Mouse (Mus musculus) forebrain, embryonic 12.5 days (tissue): ENCODE measurements around the gene Znrf4. TPM values are rescaled to one million over a fixed set of nuclear protein-coding genes. Genes with fewer than 3 reads are reported as not detected.

Experiments used
- ATAC-seq: fragments of 200-750 bp; cut with Nextera tagmentation; 2 replicates; pipeline ENCODE4 v1.8.0; 2017; ENCODE audit warnings: moderate TSS enrichment; ENCODE audit not compliant: low FRiP score
- H3K27ac ChIP-seq: fragments of 300-500 bp; sonication (generic); 2 replicates; pipeline ENCODE4 v1.5.1; 2016; ENCODE audit warnings: mild to moderate bottlenecking
- H3K27me3 ChIP-seq: fragments of 300-500 bp; sonication (generic); 2 replicates; pipeline ENCODE4 v1.6.1; 2016; ENCODE audit warnings: mild to moderate bottlenecking
- H3K36me3 ChIP-seq: fragments of 300-500 bp; sonication (generic); replicated peaks from 2 replicates; pipeline ENCODE4 v1.6.1; 2016; ENCODE audit warnings: mild to moderate bottlenecking
- H3K4me1 ChIP-seq: fragments of 300-500 bp; sonication (generic); 2 replicates; pipeline ENCODE4 v1.6.1; 2016
- H3K4me2 ChIP-seq: fragments of 300-500 bp; sonication (generic); 2 replicates; pipeline ENCODE4 v1.6.1; 2016; ENCODE audit warnings: mild to moderate bottlenecking, moderate library complexity
- H3K4me3 ChIP-seq: fragments of 300-500 bp; sonication (generic); replicated peaks from 2 replicates; pipeline ENCODE4 v1.5.1; 2016; ENCODE audit warnings: mild to moderate bottlenecking
- H3K9ac ChIP-seq: fragments of 300-500 bp; sonication (generic); 2 replicates; pipeline ENCODE4 v1.6.1; 2016; ENCODE audit warnings: mild to moderate bottlenecking
- H3K9me3 ChIP-seq: fragments of 300-500 bp; sonication (generic); 2 replicates; pipeline ENCODE4 v1.6.1; 2016
- WGBS: fragments of 180-500 bp; shearing (Covaris S2); methylation state at CpG from one replicate; pipeline ENCODE4 v1.1.7; 2016; 5-methylcytosine and 5-hydroxymethylcytosine counted together
- polyA plus RNA-seq: library from polyadenylated mRNA; unstranded; fragments of >200 nt; fragmentation: Nextera tagmentation; extraction: Ambion mirVana; gene quantifications from 2 replicates; pipeline ENCODE4 v1.2.1, GENCODE M21; 2016

The Znrf4 gene
- polyA plus RNA-seq, 1 experiment from 2014 or later: not detected

DNA sequence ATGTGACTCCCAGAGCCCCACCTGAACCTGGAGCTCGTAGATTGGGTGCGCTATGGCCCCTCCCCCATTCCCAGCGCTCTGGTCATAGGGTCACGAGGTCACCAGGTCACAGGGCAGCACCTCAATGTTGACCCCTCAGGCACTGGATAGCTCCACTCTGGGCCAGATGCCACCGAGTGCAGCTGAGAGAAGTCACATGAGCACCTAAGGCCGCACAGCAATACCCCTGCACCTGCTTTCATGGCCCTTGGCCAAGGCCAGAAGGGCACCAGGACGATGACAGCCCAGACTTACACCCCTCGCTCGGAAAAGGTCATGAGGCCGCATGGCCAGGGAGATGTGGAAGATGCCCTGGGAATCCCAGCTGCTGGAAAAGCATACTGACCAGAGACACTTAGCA, 41.7 kb downstream of the Znrf4 start:
- 22% methylated on average over 10 of the region's 10 CpGs for WGBS

DNA sequence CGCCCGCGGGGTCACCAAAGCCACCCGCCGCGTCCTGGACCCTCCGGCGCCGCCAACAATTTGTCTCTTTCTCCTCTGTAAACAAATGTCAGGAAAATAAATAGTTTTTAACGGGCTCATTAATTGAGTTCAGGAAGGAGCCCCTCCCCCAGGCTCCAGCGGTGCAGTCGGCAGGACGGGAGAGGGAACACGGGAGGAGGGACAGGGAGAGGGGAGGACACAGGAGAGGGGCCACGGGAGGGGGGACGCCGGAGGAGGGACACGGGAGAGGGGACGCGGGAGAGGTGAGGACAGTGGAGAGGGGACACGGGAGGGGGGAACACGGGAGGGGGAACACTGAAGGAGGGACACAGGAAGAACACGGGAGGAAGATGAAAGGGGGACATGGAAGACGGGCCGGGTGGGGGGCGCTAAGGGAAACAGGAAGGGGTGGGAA, 42.2 kb downstream of the Znrf4 start:
- H3K9ac ChIP-seq: peak overlapping the region; percentile 57
- no peaks in the 10 kb centered on the region for H3K9me3 ChIP-seq
- H3K4me1 ChIP-seq: peaks cover 99% of the 10 kb centered on the region
- 3% methylated on average over 25 of the region's 26 CpGs for WGBS
- peak overlapping the region; percentile 97 for H3K27ac ChIP-seq
- peaks cover 17% of the 10 kb centered on the region; the same call in 1 of the 2 replicates for H3K27me3 ChIP-seq
- H3K4me2 ChIP-seq: peak overlapping the region; percentile 53
- peak overlapping the region; percentile 27 for H3K4me3 ChIP-seq
- peaks cover 12% of the 10 kb centered on the region for H3K36me3 ChIP-seq
- ATAC-seq: no peak

More for the DNA sequence above, 41.7 kb downstream of the Znrf4 start:
- peak overlapping the region; percentile 53 for H3K4me2 ChIP-seq
- peak overlapping the region; percentile 97 for H3K27ac ChIP-seq
- H3K27me3 ChIP-seq: peaks cover 17% of the 10 kb centered on the region; the same call in 1 of the 2 replicates
- peak overlapping the region; percentile 27 for H3K4me3 ChIP-seq
- H3K4me1 ChIP-seq: peaks cover 97% of the 10 kb centered on the region
- H3K9ac ChIP-seq: peak overlapping the region; percentile 57
- peaks cover 12% of the 10 kb centered on the region for H3K36me3 ChIP-seq
- no peaks in the 10 kb centered on the region for H3K9me3 ChIP-seq
- no peak for ATAC-seq

DNA sequence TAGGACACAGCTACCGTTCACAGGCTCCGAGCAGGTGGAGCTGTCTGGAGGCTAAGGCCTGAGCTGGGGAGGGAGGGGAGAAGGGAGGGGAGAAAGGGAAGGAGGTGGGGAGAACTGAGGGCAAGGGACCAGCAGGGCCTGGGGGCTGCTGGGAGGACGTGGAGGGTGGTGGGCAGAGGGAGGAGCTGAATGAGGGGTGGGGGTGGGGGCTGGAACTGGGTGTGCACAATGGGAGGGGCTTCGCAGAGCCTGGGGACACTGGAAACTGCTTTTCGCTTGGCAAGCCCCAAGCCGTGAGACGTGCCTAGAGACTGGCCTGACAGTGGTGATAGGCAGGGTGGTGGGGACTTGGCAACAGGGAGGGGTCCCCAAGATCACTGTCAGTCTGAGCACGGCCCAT, 43.0 kb downstream of the Znrf4 start:
- Histone ChIP-seq H3K4me2 (peak overlapping the region; percentile 53), H3K4me1 (peaks cover 100% of the 10 kb centered on the region), H3K36me3 (peaks cover 12% of the 10 kb centered on the region), H3K27ac (peak overlapping the region; percentile 97), H3K9me3 (no peaks in the 10 kb centered on the region), H3K4me3 (peak overlapping the region; percentile 27), H3K27me3 (peaks cover 17% of the 10 kb centered on the region; the same call in 1 of the 2 replicates), H3K9ac (peak overlapping the region; percentile 57; the same call in 1 of the 2 replicates)
- no peak; the same call in 1 of the 2 replicates for ATAC-seq
- 20% methylated on average over 8 of the region's 8 CpGs for WGBS

DNA sequence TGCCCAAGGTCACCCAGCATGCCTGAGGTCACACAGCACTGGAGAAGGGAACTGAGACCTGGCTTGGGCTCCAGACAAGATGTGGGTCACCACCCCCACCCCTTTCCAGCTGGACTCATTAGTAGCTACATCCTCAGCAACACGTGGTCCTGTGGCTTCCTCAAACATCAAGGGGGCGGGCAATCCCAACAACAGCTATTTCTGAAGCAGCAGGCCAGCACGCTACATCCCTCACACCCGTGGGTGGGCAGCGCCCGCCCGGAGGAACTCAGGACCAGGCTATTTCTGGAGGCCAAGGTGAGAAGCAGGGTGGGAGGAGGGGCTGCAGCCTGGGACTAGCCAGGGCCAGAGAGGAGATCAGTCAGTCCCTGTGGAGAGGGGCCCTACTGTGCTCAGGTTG, 43.4 kb downstream of the Znrf4 start:
- H3K27ac ChIP-seq: peak overlapping the region; percentile 97
- ATAC-seq: no peak
- H3K36me3 ChIP-seq: peaks cover 12% of the 10 kb centered on the region
- peak overlapping the region; percentile 53 for H3K4me2 ChIP-seq
- peaks cover 15% of the 10 kb centered on the region; the same call in 1 of the 2 replicates for H3K27me3 ChIP-seq
- peak overlapping the region; percentile 57; the same call in 1 of the 2 replicates for H3K9ac ChIP-seq
- H3K4me3 ChIP-seq: no peak overlapping the region
- H3K4me1 ChIP-seq: peaks cover 100% of the 10 kb centered on the region
- no peaks in the 10 kb centered on the region for H3K9me3 ChIP-seq
- WGBS: 73% methylated on average over 7 of the region's 7 CpGs

DNA sequence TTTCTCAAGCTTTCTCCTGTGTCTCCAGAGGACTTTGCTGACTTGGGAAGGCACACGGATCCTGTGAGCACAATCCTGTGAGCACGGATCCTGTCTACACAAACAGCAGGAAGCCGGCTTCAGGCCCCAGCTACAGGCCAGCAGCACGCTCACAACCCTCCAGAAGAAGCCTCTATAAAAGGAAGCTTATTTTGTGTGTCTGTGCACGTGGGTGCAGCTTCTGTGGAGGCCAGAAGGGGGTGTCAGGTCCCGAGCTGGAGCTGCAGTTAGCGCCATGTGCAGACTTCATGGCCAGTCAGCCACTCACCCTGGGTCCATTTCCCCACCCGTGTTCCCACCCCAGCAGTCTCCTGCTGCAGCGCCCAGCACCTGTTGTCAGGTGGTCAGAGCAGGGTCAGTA, 43.9 kb downstream of the Znrf4 start:
- H3K4me3 ChIP-seq: 0 out of 2 replicates have a peak overlapping the region, but pooled peaks have one; percentile 1
- H3K27me3 ChIP-seq: peaks cover 13% of the 10 kb centered on the region; the same call in 1 of the 2 replicates
- H3K9ac ChIP-seq: no peak overlapping the region
- peaks cover 12% of the 10 kb centered on the region for H3K36me3 ChIP-seq
- H3K4me1 ChIP-seq: peaks cover 100% of the 10 kb centered on the region
- 93% methylated on average over 9 of the region's 9 CpGs for WGBS
- H3K4me2 ChIP-seq: peak overlapping the region; percentile 53; the same call in 1 of the 2 replicates
- H3K9me3 ChIP-seq: no peaks in the 10 kb centered on the region
- ATAC-seq: no peak
- H3K27ac ChIP-seq: peak overlapping the region; percentile 97

DNA sequence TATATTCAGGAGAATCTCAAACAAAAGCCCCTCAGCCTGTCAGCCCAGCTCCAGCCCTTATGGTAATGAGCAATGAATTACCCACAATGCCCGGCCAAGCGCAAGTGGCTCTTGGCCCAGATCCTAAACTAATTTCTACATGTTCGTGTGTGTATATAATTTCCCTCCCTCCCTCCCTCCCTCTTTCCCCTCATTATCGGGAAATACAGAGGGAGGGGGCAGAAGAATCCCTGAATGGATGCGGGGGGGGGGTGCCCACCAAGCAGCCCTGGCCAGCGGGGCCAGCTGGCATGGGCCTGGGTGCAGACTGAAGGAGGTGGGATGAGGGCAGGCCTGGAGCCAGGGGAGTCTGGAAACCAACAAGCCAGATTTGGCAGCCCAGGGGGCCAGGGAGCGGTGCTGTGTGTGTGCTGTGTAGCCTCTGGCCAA, 44.8 kb downstream of the Znrf4 start:
- Histone ChIP-seq H3K4me2 (peak overlapping the region; percentile 53), H3K4me3 (no peak overlapping the region)

DNA sequence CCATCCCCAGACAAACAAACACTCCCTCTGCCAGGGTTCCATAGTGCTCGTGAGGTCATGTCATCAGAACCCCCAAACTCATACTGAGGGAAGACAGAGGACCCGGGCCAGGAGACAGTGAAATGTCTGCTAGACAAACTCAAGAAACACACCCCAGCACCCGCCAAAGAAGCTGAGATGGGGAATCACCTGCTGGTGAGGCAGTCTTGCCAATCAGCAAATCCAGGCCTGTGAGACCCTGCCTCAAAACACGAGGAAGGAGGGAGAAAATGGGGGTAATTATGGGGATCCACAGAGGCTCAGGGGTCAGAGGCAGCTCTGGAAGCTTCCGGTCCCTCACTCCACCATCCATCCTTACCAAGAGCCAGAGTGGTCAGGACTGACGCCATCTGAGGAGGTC, 45.5 kb downstream of the Znrf4 start:
- peak overlapping the region; percentile 97 for H3K27ac ChIP-seq
- peaks cover 94% of the 10 kb centered on the region for H3K4me1 ChIP-seq
- peaks cover 12% of the 10 kb centered on the region for H3K36me3 ChIP-seq
- 69% methylated on average over 6 of the region's 6 CpGs for WGBS
- no peak overlapping the region for H3K4me3 ChIP-seq
- peak overlapping the region; percentile 29; the same call in 1 of the 2 replicates for H3K9ac ChIP-seq
- H3K4me2 ChIP-seq: peak overlapping the region; percentile 53
- H3K27me3 ChIP-seq: peaks cover 3% of the 10 kb centered on the region; the same call in 1 of the 2 replicates
- no peaks in the 10 kb centered on the region for H3K9me3 ChIP-seq
- no peak for ATAC-seq

More for the DNA sequence above, 44.8 kb downstream of the Znrf4 start:
- WGBS: 17% methylated on average over 7 of the region's 7 CpGs
- Histone ChIP-seq H3K27ac (peak overlapping the region; percentile 97), H3K27me3 (peaks cover 8% of the 10 kb centered on the region; the same call in 1 of the 2 replicates), H3K36me3 (peaks cover 12% of the 10 kb centered on the region), H3K9ac (peak overlapping the region; percentile 49), H3K9me3 (no peaks in the 10 kb centered on the region), H3K4me1 (peaks cover 99% of the 10 kb centered on the region)
- ATAC-seq: peak; percentile 67

DNA sequence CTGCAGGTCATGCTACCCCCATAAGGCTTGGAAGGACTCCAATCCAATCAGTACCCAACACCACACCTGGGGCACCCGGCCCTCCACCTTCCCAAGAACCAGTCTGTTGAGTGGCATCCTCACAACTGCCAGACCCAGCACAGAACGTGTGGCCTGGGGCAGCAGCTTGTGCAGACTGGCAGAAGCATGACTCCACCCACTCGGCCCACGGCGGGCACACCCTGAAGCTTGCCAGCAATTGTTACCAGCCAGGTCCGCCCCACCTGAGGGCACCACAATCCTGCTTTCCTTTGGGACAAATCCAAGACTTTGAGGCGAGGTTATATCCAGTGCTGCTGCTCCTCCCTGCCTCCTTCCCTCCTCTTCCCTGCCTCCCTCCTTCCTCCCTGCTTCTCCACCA, 47.4 kb downstream of the Znrf4 start:
- Histone ChIP-seq H3K4me2 (no peak overlapping the region), H3K36me3 (peaks cover 12% of the 10 kb centered on the region), H3K4me1 (peaks cover 94% of the 10 kb centered on the region), H3K4me3 (no peak overlapping the region), H3K9ac (0 out of 2 replicates have a peak overlapping the region, but pooled peaks have one; percentile 5), H3K27me3 (no peaks in the 10 kb centered on the region), H3K9me3 (no peaks in the 10 kb centered on the region), H3K27ac (peak overlapping the region; percentile 26; the same call in 1 of the 2 replicates)
- ATAC-seq: no peak
- WGBS: 85% methylated on average over 7 of the region's 7 CpGs

DNA sequence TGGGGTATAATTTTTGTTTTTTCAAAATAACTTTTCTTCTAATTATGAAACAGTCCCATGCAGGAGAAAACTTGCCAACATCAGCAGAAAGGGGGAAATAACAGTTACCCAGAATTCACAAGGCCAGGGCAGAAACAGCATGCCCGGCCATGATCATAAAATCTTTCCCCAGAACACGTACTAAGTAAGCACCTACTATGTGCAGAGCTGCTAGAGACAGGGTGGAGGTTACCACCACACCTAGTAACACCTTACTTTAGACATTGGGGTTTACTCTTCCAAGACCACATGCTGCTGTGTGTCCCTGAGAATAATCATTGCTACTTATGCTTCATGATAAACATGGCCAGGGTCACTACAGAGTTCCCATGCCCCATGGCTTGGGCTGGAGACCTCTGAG, 47.9 kb downstream of the Znrf4 start:
- ATAC-seq: no peak
- Histone ChIP-seq H3K9me3 (no peaks in the 10 kb centered on the region), H3K27ac (no peak overlapping the region), H3K36me3 (peaks cover 12% of the 10 kb centered on the region), H3K4me3 (no peak overlapping the region), H3K9ac (no peak overlapping the region), H3K4me2 (no peak overlapping the region), H3K4me1 (peaks cover 94% of the 10 kb centered on the region), H3K27me3 (no peaks in the 10 kb centered on the region)
- 92% methylated on average over 2 of the region's 2 CpGs for WGBS

DNA sequence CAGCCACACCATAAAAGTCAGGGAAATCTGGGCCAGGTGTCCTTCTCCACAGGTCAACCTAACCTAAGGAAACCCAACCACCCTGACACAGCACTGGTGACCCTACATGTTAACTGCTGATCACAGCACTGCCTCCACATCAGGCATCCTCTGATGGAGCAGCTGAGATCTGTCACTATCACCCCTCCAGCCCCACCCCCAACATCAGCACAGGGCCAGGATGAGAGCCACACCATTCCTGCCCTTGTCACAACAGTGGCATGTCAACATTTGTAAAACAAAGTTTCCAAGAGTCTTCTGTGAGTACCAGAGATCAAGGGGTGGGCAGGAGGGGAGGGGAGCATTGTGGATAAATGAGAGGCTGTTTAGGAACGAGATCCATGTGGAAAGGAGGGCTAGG, 48.7 kb downstream of the Znrf4 start:
- peak overlapping the region; percentile 96 for H3K27ac ChIP-seq
- no peak for ATAC-seq
- H3K36me3 ChIP-seq: peaks cover 6% of the 10 kb centered on the region
- peaks cover 94% of the 10 kb centered on the region for H3K4me1 ChIP-seq
- H3K9ac ChIP-seq: peak overlapping the region; percentile 9; the same call in 1 of the 2 replicates
- no peaks in the 10 kb centered on the region for H3K27me3 ChIP-seq
- no peak overlapping the region for H3K4me3 ChIP-seq
- 43% methylated on average over 1 of the region's 1 CpGs for WGBS
- H3K9me3 ChIP-seq: no peaks in the 10 kb centered on the region
- H3K4me2 ChIP-seq: peak overlapping the region; percentile 89

DNA sequence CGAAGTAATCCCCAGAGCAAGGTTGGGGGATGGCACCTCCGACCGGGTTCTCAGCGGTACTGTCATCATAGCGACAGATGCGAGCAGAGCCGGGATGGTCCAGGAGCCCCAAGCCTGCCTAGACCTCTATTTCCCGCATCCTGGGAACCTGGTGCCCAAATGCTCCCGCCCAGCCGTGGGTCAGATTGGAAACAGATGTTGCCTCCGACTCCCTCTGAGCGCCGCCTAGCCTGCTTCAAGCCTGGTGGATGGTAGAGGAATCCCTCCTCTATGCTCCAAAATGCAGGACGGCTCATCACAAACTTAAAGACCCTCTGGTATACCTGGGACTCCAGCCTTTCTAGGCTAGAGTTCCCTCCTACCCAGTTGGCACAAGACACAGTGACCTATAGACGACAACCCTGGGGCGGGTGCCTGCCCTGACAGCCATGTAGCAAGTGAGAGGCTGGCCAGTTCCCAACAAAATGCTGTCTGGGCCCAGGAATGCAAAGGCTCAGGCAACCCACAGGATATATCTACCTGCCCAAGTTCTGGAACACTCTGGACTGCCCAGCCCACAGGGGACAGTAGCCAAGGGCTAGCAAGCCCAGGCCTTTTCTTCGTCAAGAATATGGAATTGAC, 49.3 kb downstream of the Znrf4 start:
- WGBS: 4% methylated on average over 17 of the region's 17 CpGs
- H3K9me3 ChIP-seq: no peaks in the 10 kb centered on the region
- peak overlapping the region; percentile 59 for H3K4me3 ChIP-seq
- ATAC-seq: no peak
- peak overlapping the region; percentile 89 for H3K4me2 ChIP-seq
- peak overlapping the region; percentile 9 for H3K9ac ChIP-seq
- peak overlapping the region; percentile 96 for H3K27ac ChIP-seq
- H3K27me3 ChIP-seq: no peaks in the 10 kb centered on the region
- H3K36me3 ChIP-seq: peaks cover 7% of the 10 kb centered on the region
- H3K4me1 ChIP-seq: peaks cover 89% of the 10 kb centered on the region

DNA sequence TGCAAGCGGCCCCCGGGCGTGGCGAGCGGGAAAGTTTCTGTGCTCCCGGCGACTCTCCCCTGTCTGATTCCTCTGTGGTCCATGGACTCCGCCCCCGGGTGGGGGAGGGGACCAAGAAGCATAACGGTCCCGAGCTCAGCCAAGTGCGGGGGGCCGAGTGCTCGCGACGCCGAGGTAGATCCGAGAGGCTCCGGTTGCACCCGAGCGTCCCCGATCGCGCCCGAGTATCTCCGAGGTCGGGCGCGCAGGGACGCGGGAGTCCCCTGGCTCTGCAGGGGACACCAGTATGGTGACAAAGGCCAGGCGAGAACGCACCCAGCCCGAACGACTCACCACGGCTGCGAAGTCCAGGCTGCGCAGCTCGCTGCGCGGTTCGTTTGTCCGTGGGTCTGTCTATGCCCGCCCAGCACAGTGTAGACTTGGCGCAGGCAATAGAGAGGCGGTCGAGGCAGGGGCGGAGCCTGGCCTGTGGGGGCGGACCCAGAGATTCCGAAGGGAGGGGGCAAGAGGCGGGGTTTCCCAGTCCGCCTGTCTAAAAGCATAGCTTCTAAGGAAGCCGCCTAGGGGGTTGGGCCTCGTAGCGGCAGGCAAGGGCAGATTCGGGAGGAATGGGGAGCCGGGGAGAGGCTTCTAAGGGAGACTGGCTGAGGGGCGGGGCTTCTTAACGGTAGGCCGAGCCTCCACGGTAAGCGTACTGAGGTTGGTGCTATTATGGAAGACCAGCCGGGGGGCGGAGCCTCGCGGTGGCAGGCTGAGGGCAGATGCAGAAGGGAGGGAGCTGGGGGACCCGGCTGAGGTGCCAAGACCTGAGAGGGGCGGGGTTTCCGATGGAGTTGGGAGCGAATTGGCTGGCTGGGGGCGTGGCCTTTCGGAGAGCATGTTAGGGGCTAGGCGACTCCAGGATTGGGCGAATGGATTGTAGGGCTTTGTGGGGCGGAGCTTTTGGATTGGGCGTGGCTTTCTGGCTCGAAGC, 50.2 kb downstream of the Znrf4 start:
- Histone ChIP-seq H3K4me3 (peak overlapping the region; percentile 59), H3K4me1 (peaks cover 80% of the 10 kb centered on the region), H3K27me3 (no peaks in the 10 kb centered on the region), H3K4me2 (peak overlapping the region; percentile 89), H3K9ac (peak overlapping the region; percentile 79), H3K36me3 (peaks cover 15% of the 10 kb centered on the region), H3K27ac (peak overlapping the region; percentile 96), H3K9me3 (no peaks in the 10 kb centered on the region)
- peak; percentile 92 for ATAC-seq
- WGBS: under 1% methylated on average over 77 of the region's 77 CpGs
